Mouse (Mus musculus) erythroid progenitor cell, adult 5-6 weeks (primary cell): ENCODE results near the gene Slc13a4. TPM values are rescaled to one million over a fixed set of nuclear protein-coding genes. Genes with fewer than 3 reads are reported as not detected.

Source experiments
- ATAC-seq: replicated peaks from 2 replicates; pipeline ENCODE4 v1.8.0; 2016; ENCODE audit warnings: moderate number of reproducible peaks, mild to moderate bottlenecking, moderate TSS enrichment, inconsistent platforms; ENCODE audit not compliant: poor library complexity, low FRiP score, severe bottlenecking
- total RNA-seq, 2 experiments: library from RNA; stranded (forward) in 1 of 2; stranded (reverse) in 1 of 2; fragments of 150-400 nt in 1 of 2; fragments of 186-747, 209-891 nt in 1 of 2; gene quantifications; 2 replicates each; pipeline versions ENCODE4 v1.2.3 to v1.2.4; 2015 to 2017; ENCODE audit warnings: low replicate concordance in 2 of 2

Slc13a4 gene
- total RNA-seq, 2 experiments from 2014 or later, result not detected

DNA sequence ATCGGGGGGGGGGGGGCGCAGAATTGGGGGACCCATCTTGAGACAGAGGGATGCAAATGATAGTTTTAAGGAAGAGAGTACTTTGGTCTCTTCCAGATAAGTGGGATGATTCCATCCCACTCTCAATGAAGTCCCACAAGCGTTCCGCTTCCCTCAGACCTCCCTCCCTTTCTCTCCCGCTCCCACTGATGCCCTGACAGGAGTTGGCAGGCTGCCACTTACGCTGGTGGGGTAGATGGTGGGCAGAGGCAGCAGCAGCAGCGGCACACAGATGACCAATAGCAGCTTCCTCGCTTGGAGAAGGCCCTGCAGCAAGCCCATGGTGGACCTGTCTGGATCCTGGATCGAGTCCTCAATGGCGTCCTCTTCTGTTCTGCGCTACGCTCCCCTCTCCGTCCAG, 795 bp downstream of the Slc13a4 start:
- ATAC-seq, result no peak

DNA sequence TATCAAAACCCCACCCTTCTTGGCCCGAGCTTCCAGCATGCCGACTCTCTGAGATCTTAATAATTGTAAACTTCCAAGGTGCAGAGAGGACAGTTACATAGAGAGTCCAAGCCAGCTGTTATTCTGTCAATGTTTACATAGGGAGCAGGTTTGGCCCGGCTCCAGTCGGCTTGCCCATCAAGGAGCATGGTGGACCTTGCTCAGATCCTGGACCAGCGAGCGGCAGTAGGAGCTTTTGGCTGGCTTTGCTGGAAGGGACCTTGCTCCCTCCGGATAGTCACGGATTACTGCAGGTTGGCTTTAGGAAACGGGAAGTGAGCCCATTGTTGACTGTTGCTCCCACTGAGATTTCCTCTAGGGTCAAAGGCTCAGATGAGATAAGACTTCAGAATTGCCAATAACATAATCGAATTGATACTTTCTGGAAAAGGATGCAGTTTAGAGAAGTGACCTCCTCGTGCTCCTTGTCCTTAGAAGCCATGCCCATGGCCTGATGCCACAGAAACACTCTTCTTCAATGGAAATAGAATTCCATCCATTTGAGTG, 4.5 kb downstream of the Slc13a4 start:
- ATAC-seq, result no peak

DNA sequence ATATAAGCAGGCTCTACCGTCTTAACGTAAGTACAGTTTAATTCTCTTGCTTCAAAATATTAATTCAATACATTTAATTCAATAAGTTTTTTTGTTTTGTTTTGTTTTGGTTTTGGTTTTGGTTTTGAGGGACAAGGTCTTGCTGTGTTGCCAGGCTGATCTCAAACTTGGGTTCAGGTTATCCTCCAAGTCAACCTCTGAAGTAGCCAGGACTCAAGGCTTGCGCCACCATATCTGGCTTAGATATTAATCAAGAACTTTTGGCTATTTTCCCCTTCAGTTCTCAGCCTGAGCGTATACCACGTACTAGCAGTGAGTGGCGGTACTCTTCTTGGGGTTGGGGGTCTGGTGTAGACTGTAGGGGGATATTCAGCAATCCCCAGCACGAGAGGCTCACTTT, 5.3 kb downstream of the Slc13a4 start:
- ATAC-seq, result no peak

DNA sequence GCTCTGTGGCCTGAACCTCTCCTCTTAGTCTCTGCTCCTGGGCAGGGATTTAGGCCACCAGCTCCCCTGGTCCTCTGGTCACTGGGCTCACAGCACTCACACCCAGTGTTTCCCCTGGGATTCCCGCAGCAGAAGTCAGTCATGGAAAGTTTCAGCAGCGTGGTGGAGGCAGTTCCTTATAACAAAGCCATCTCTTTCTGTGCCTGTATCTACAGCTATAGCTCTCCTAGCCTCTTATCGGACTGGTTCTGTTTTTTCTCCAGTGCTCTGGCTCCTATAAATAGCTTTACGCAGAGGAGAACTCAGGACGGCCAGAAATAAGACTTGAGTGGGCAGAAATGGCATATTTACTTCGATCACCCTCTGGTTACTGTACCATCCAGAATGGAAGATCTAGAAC, 9.6 kb downstream of the Slc13a4 start:
- no peak for ATAC-seq

DNA sequence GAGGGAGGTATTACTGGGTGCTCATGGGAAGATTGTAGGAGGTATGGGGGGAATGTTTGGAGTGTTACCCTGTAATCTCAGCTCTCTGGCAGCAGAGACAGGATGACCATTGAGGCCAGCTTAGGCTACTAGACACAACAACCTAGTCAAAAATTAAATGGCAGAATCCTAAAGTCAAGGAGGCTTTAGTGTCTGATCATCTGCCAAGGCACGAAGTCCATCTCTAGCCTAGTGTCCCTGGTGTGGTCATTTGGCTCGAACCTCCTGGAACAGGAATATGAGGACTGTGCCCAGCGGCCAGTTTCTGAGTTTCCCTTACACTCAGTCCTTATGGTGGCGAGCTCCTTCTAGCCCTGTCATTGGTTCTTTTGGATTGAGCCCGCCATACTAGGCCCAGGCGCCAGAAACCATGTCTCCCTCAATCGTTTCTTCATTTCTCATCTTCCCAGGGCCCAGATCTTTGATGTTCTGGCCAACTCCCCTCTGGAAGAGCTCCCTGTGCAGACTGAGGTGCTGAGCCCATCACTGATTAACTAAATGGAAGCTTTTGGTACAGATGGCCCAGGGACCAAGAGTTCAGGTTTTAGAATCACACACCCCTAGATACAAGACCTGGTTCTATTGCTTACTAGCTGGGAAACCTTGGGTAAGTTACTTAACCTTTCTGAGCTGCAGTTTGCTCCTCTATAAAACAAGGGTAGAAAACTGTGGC, 10.3 kb downstream of the Slc13a4 start:
- no peak for ATAC-seq

DNA sequence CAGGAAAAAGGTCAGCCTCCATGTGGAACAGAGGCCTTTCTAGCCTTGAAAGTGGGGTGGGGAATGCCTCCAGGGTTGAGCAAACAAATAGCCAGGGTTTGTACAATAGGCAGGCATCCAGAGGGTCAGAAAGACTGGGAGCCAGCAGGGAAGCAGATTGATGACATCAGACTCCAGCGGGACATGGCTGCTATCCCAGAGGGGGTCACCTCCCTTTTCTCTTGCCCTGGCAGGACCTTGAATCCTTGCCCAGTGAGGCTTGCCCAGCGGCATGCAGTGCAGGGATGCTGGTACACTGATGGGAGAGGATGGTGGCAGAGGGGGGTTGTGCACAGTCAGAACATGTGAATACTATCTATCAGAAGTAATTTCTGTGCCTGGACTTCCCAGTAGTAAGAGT, 10.9 kb downstream of the Slc13a4 start:
- no peak for ATAC-seq

DNA sequence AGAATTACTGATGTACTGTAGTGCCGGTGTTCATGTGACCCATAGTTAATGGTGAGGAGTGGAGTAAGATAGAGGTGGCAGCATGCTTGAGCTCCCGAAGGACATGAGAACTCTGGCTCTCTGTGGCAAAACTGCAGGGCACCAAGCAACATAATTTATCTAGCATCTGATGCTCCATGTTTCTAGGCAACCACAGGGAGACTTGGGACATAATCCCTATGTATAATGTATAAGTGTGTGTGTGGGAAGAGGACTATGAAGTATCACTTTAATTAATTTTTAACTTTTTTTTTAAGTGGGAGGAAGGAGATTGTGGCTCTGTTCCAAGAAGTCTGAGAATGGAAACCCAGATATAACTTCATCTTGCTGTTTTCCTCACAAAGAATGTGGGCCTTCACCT, 13.0 kb downstream of the Slc13a4 start:
- no peak for ATAC-seq

DNA sequence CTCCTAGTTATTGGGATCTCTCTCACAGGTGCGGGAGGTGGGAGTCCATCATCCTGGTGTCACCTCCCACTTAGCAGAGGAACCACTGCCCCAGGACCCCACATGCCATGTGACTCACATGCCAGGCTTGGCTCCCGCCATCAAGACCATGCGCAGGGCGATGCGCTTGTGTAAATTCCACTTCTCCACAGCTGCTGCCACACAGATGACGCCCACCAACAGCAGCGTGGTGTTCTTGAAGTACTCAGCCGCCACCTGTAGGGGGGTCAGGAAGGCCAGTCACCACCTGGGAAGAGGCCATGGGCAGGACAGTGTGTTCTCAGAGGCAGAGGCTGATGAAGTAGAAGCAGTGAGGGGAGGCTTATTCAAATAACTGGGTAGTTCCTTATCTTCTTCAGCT, 18.3 kb downstream of the Slc13a4 start:
- no peak for ATAC-seq

DNA sequence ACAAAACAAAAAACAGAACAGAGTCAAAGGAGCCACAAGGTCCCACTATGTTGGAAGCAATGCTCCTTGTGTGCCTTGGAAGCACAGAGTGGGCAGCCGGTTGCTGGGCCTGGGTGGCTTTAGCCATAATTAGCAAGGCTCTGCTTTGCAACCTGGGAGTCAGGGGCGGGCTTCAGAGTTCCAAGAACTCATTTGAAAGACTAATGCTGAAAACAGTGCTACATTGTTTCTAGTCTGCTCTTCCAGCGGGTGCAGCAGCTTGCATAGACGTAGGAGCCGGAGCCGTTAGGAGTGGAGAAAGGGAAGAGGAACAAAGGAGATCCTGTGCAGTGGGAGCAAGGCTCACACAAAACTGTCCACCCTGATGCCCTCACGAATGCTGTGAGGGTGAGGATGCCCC, 19.0 kb downstream of the Slc13a4 start:
- no peak for ATAC-seq

DNA sequence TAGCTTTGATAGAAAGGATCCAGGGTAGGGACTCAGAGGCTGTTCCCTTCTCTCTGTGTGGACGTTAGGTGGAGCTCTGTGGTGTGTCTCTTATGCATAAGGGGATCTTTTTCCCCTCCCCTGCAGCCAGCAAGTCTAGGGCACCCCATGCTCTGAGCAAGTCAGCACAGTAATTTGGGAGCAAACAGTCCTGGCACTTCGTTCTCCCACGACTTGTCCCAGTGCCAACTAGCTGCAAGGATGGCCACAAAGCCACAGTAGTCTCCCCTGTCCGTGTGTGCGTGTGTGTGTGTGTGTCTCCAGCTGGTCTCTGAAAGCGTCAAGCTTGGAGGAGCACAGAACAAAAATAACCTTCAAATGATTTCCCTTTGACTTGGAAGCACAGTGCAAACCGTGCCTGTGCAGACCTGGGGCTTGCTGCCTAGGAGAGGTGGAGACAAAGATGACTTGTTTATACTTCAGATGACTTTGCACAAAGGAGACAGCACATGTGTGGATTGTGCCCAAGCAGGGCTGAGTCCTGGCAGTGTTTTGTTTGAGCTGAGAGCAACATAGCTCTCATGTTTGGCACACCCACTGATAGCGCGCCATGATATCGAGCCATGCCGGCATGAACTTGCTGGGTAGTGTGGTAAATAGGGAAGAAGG, 19.7 kb downstream of the Slc13a4 start:
- ATAC-seq, result no peak

DNA sequence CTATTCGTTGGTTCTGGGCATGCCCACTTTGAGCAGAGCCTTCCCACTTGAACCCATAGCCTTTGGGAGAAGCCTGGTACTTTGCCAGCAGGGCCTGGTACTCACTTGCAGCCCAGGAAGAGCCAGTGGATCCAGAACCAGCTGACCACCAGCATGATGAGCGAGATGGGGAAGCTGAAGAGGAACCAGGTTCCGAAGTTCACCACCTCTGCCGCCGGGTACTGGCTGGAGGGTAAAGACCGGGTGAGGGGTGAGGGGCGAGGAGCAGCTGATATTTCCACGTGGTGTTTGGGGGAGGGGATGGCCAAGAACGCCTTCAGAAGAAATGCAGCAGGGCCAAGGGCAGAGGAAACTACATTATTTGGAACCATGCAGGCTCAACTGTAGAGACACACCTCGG, 28.6 kb downstream of the Slc13a4 start:
- no peak for ATAC-seq

DNA sequence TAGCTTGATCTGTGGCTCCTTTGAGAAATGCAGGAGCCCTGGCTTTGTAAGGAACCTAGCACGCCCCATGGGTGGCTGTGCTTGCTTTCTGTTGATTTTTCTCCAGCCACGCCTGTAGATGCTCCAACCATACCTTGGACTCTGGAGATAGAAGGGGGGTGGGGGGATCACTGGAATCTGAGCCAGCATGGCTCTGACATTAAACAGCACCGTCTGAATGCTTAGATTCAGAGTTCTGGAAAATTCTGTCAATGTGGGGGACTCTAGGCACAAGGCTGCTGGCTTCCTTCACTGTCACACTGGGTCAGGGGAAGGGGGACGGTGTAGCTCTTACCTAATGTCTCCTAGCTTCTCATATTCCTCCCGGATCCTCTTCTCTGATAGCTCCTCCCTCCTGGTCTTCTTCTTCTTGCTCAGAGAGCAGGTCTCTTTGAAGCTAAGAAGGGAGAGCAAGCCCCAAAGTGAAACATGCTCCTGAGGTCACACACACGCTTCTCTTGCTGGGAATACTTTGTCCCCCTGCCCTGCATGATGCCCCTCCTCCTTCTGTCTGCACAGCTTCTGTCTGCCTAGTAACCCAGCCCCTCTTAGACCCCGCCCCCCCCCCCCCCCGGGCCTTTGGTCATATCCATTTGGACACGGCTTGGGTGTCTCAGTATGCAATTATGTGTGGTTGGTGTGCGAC, 29.9 kb downstream of the Slc13a4 start:
- no peak for ATAC-seq

DNA sequence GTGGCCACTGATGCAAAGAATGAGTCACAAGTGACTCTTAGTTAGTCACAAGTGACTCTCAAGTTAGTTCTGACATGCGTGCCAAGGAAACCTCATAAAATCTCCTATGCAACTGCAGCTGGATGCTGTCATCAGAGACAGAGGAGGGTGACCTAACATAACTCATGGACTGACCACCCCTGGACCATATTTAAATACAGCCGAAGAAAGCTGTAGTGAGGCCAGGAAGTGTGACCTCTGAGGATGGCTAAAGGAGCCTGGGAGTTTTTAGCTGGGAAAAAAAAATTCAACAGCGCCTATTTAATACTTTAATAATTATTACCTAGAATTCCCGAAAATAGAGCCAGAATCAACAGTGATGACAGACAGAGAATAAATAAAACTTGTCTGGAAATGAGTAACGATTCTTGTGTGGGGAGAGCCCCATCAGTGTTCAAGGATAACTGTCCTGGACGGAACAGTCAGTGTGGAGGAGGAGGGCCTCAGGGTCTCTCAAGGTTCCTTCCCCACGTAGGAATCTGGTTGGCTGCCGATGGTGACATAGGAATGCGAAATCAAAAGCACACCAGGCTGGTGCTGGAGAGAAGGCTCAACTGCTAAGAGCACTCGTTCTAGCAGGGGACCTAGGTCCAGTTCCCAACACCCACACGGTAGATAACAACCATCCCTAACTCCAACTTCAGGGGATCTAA, 34.4 kb downstream of the Slc13a4 start:
- ATAC-seq, result no peak

DNA sequence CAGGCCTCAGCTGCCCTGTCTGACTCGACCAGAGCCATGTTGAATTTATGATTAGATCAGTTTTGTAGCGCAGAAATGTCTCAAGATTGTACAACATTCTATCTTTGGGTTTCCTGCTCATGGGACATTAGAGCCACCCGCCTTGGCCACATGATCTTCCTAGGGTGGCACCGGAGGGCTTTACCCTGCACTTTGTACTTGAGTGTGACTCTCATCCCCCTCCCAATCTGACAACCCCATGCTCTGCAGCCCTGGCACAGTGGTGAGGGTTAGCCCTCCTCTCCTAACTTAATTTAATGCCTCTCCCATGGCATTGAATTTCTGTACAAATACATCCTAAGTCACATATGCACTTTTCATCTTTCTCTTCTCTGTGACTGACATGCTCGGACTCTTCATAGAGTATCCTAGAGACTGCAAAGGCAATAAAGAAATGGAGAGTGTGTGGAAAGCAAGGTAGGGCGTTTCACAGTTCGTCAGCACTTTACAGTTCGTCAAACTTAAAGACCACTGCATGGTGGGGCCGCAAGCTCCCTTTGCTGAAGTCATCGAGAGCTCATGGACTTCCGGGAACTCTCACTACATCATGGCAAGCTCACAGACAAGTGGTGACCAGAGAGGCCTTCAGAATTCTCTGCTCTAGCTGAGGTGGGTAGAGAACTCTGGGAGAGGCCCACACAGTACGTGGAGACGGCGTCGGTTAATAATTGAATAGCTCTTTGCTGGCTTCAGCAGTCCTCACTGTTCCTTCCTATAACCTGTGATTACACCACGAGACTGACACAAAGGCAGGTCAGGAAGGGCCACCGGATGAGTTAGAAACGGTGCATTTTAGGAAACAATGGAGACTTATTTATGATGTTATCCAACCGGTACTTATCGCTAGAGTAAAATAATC, 35.8 kb downstream of the Slc13a4 start:
- ATAC-seq, result no peak

DNA sequence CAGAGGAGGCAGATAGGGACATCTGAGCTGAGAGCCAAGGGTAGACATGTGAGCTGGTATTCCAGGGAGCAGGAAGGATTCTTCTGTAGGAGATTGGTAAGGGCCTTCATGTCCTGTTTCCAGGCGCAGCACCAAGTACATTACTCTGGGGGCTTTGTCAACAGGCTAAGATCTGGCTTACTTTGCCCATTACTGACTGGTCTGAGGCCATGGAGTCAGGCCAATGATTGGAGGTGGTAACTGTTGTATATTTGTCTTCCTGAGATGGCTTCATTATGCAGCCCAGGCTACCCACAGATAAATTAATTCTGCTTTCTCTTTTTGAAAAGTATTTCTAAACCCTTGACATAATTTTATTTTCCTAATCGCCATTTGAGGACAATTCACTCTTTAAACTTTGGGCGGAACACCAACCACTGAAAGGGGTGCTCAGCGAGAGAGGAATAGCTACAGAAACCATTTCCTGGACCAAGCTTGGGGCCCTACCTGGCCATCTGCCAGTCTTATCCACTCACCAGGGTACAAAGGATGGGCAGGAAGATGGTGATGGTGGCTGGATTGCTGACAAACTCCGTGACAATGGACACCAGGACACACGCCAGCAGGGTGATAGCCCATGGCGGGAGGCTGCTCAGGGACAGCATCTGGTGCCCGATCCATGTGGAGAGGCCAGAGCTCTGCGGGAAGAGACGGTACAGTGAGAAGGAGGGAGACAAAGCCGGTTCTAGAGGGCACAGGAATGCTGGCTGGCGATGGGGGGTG, 36.7 kb downstream of the Slc13a4 start:
- no peak for ATAC-seq

DNA sequence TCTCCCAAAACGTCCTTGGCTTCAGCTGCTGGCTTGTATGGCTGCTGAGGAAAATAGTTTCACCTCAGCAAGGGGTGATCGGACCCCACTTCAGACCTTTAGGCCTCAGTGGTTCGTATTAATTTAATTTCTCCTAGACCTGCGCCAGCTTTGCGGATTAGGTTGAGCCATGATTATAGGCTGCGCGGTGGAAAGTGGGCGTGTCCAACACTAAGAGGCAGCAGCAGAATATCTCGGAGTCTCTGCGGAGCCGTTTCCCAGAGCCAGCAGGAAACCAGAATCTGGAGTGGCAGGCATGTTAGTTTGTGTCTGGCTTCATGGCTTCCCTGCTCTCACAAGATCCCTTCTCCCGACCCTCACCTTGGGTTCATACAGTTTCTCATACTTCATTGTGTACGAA, 38.3 kb downstream of the Slc13a4 start:
- no peak for ATAC-seq

DNA sequence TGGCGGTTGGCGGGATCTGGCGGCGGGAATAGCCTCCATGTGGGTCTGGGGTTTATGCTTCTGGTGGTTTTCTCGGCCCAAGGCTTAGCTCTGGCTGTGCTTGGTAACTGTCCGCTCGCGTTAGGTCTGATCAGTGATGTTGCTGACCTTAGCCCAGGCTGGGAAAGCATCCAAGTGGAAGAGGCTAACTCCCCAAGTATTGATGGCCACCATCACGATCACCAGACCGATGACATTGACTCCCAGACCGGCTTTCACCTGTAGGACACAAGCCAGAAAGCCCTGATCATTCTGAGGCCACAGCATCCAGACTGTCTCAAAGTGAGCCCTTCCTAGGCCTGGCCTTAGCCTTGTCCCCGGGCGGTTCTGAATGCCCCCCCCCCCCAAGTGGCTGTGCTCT, 39.2 kb downstream of the Slc13a4 start:
- no peak for ATAC-seq

DNA sequence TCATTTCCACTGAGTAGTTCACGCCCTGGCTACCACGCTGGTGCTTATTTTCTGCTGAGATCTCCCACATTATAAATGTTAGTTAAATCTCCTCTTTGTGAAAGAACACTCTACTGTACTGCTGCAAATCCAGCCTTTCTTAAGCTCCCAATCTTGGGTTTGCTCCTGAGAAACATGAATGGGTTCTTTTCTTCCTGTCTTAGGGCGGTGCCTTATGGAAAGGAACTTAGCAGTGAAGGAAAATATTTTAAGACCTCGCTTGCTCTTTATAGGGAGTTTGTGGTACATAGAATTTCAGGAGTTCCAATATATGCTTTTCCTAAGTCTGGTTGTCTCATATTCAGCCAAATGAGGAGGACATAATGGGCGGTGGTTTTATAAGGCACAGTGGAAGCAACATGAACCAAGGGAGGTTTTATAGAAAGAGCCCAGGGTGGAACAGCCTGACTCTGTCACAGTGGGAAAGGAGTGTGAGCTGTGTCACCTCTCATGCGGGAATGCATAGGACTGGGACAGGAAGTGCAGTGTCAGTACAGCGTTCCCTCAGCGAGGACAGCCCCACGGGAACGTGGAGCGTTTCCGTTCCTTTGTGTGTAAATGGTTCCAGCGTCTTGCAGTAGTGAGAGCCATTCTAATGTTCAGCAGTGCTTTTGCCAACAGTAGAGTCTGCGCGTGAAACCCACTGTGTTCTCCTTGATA, 42.2 kb downstream of the Slc13a4 start:
- ATAC-seq, result no peak
